Mouse (Mus musculus): ENCODE measurements around the gene Arhgap25.

DNA sequence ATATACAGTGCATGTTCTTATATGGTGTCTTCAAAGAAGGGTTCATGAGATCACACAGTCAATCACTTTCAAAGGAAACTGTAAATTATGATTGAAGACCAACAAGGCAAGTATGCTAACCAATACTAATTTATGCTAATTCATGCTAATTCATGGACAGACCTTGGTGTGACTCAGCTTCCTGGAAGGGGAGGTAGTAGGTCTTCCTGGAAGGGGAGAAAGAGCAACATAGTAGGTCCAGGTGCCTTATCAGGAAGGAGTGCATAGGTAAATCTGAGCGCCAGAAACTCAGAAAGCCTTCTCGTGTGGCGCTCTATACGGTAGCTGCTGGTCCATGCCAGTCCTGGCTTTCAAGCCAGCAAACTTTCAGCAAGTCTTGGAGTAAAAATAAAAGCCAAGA is 8.8 kb downstream of the Arhgap25 start:
- TF ChIP-seq CTCF (conservative IDR thresholded peaks at IDR 0.05; ENCODE audit: low read length) (no peak), POU5F1 (IDR thresholded peaks at IDR 0.05; ENCODE audit: borderline replicate concordance, low read length) (no peak)

All from E14TG2a.4 (cell line).